Mouse (Mus musculus) heart, adult 18-20 months (tissue): ENCODE measurements around the gene Prcd. TPM values are rescaled to one million over a fixed set of nuclear protein-coding genes. Genes with fewer than 3 reads are reported as not detected.
A peak's percentile ranks its signal among the peaks of the same experiment; 100 is the strongest.
"Not testable (repeated sequence)": the region's sequence is repeated elsewhere in the genome, so short reads cannot be mapped to it uniquely, and the experiment has no call there.

Source experiments
- DNase-seq, 2 experiments: peaks; one replicate each; pipeline ENCODE4 v3.0.0; 2021 to 2022; ENCODE audit warnings: mixed read lengths in 1 of 2
- total RNA-seq, 2 experiments: library from RNA; stranded (reverse); gene quantifications; 2 replicates each; pipeline ENCODE4 v1.2.3; 2021

Prcd gene
- total RNA-seq, 2 experiments from 2014 or later, result 0.62 to 1.6 TPM

DNA sequence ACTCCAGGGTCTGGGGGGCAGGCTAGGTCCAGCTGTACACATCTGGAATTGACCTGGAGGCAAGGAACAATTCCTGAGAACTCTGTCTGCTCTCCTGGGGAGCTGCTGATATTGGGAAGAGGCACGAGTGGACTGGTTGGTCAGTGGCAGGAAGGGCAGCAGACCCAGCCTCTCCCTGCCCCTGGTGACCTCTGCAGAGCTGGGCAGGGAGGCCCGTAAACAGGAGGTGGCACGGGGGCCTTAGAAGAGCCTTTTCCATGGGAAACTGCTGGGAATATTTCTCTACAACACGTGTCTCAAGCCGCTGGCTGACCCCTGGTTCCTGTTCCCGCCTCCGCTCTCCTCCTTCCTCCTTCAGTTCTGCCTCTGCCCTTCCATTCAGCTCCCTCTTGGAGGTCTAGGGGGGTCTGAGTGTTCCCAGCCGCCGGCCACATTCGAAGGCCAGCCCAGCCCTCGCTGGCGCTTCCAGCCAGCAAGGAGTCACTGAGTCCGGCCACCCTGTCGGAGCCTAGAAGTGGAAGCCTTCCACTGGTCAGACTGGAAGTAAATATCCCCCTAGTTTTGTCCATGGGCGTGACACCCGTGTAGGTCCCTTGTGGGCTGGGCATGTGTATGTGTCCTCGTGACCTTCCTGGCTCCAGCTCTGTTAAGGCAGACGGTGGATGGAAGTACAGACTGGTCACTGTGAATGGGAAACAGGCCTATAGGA, 5.0 kb upstream of the Prcd start:
- DNase-seq, result peak; percentile 80 to 89

DNA sequence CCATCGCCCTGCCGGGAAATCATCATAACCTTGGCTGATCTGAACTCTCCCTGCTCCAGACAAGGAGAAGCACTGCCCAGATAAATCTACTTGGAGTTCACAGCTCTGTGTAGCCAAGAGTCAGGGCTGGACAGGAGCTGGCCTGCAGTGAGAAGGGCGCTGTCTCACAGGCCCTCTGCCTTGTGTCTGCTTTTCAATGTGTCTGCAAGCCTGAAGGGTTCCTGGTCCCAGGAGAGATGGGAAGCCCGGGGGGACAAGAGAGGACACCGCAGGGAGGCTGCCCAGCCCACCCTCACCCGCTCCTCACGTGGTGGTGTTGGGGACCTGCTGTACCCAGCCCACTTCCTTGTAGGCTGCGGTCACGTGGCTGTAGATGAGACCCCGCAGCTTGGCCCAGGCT, 4.4 kb upstream of the Prcd start:
- no peak for DNase-seq

DNA sequence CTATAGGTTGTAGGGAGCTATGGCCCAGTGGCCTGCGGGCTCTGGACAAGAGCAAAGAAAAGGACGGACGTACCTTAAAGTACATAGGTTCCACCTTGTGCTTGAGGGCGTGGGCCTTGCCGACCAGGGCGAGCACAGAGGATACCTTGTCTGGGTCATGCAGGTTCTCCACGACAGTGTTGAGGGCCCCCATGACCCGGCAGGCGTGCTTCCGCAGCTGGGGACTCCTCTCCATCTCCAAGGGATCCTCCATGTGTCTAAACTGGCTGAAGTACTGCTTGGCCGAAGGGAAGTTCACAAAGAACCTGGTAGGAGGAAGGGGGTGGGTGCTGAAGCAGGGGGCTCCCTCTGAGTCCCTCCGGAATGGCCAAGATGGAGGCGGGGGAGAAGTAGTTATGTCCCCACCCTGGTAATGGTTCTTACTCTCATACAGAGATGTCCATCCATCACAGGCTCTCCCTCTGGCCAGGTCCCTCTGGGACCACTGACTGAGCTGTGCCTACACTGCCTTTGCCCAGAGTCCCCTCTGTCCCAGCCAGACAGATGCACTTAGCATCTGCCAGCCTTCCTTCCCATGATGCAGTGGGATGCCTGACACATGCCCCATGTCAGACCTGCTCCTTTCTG, 3.5 kb upstream of the Prcd start:
- DNase-seq, result no peak

DNA sequence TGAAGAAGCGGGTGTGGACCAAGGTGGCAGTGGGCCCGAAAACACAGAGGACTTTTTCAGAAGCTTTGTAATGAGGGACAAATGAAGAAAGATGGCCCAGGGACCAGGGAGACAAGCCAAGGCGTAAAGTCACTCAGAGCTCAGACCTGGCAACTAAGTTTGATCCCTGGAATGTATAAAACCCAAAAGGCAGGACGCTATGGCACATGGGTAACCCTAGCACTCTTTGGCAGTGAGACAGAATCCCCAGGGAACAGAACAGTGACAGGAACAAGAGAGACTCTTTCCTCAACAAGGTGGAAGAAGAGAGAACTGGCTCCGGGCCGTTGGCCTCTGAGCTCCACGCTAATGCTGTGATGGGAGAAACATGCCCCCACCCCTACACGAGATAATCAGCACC, 2.5 kb upstream of the Prcd start:
- DNase-seq, result peak in 1 of 2 experiments; percentile 26

DNA sequence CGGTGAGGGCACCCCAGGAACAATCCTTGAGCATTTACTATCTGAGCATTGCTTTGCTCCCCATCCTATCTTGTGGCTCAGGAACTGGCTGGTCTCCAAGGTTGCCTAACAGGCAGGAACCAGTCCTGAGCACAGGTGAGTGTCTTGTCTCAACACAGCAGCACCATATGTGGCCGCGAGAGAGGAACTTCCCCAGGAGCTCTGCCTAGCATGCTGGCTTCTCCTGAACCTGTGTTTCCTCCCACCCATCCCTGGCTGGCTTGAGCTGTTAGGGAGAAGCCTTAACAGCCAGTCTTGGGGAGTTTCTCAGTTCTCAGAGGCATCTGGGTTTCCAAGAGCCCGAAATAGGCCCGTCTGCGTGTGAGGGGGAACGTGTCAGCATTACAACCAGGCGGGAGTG, 2.0 kb upstream of the Prcd start:
- peak in 1 of 2 experiments; percentile 22 for DNase-seq

DNA sequence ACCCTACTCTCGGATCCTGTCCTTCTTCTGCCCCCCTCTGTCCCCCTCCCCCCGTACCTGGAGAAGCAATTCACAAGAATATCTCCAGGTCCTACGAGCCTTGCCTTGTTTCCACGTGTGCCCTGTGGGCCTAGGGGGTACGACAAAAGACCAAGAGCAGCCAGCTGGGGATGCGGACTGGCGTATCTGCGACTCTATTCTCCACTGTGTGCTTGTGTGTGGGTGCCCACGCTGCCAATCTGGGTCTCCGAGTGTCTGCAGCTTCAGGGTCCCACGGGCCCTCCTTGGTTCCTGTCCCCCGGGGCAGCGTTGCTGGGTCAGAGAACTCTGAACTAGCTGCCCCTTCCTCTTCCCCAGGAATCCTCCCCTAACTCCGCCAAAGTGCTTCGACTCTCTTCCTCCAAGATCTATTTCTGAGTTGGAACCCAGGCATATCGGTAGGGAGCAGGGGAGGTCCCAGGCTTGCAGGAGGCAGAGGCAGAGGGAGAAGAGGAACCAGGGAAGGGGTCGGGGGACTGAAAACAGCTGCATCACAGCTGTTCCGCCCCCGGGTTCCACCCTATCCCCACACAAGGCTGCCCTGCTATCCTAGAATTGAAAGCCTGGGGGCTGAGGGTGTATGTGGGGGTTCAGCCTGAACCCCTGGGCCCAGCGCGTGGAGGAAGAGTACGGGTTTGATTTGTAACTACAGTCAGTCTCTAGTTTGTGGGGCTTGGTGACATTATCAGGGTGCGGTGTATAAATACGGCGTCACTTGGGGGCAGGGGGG, 820 bp upstream of the Prcd start:
- no peak for DNase-seq

DNA sequence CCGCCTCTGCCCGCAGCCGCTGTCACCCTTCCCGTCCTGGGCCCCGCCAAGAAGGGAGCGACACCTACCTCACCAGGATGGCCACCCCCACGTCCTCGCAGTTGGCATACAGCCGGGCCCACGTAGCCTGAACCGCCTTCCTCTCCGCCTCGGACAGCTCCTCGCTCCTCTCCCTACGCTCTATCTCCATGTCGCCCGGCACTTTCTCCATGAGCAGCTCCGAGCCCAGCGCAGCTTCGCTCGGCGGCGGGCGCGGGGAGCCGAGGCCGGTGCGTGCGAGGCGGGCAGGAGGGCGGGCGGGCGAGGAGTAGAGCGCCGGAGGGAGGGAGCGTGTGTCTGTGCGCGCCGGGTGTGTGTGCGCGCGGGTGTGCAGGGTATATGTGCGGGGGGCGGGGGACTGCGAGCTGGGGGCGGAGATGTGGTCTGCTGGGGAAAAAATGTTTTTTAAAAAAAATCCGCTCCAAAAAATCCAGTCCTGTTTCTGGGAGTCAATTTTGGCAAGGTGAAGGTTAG, 431 bp downstream of the Prcd start:
- peak; percentile 57 to 68 for DNase-seq

DNA sequence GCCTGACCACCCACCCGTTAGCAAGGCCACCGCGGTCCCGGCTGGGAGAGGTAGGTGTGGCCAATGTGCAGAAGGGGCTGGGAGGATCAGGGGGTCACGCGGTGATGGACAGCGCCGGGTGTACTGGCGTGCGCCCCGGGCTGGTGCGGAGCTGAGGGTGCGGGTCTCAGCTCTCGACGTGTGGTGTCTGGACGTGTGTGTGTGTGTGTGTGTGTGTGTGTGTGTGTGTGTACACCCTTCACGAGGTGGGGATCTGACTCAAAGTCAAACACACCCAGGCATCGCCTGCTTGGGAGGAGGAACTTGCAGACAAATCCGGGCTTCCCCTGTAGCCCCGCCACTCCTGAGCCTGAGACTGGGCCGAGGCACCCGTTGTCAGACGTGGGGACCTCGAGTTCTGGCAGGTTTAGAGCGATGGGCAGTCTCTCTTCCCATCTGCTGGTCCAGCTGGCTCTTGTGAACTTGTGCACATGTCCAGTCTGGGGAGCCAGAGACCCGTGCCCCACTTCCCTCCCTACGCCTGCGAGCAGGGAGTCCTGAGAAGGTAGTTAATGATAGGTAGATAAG, 1.0 kb downstream of the Prcd start, which contains the start of gene Cygb:
Gene Cygb (minus strand): TSS at position 59 of the 567 bp plus-strand sequence.
- peak; percentile 70 to 72 for DNase-seq

DNA sequence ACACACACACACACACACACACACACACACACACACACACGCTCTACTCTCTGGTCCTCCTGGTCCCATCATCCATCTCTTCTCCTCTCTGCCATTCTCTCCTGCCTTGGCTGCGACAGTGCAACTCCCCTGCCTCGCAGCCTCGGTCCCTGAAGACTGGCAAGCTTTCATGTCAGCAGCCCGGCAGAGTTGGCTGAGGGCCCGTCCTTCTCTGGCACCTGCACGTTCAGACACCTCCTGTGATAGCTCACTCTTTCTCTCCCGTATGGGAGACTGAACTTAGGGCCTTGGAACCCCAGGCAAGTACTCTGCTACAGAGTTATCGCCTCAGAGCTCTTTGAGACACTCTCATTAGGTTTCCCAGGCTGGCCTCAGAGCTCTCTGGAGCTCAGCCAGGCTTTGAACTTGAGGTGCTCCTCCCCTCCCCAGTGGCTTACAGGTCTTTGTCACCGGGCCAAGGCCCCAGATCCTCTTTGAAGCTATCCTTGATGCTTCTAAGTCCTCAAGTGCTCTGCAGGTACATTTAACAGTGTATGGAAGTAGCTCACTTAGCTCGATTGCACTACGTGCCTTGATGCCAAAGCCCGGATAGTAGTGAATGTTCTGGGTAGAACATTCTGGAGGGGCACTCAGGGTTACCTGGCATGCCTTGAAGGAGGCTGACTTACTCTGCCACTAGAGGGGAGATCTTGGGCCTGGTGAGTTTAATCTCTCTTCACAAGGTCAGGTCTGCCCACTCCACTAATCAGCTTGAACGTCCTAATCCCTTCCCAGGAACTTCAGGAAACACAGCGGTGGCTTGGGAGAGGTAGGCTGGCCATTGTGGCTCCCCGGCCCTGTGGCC, 3.2 kb downstream of the Prcd start:
- peak in 1 of 2 experiments; percentile 48 for DNase-seq

DNA sequence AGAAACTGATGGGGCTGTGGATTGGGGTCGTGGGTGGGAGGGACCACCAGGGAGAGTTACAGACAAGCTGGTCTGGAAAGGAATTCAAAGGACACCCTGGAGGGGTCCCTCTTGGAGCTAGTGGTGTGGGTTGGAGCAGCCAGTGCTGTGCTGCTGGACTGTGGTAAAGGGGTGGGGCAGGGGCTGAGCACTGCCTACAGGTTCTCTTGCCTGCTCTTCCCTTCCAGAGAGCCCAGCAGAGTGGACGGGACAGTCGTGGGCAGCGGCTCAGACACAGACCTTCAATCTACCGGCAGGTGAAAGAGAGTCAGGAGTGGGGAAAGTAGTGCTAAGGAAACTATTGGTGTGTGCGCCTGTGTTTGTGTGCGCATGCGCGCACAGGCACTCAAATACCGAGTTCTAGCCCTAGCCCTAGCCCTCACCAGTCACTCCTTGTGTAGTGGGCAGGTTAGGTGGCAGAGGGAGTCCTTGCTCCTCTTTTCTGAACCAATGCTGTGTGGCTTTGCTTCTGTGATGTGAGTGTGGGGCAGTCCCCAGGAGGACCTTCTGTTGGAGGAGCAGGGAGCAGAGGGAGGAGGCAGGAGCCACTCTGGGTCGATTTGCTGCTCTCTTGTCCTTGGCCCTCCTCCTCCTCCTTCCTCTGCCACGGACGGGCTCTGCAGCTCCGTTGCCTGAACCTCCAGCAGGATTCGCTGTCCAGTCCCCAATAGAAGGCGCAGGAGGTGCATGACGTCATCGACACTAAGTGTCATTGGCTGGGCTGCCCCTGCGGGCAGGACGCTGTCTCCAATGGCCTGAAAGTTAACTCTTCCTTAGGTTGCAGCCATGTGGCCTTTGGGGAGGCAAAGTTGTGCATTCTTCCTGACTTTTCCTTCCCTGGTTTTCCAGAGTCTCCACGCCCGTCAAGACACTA, 4.2 kb downstream of the Prcd start:
- peak; percentile 94 to 98 for DNase-seq

DNA sequence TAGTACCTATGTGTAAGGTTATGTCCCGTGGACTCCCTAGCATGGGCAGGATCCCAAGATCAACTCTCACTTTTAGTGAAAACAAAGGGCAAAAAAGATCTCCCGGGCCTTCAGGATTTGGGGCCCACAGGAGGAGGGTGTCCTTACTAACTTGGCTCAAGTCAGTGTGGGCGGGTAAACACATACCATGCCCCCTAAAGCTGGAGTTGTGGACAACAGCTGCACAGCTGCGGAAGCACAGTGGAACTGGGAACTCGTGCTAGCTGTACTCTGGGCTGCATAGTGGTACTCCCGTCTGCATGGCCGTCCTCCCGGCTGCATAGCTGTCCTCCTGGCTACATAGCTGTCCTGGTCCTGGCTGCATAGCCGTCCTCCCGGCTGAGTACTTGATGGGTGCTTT, 4.9 kb downstream of the Prcd start:
- no peak for DNase-seq

DNA sequence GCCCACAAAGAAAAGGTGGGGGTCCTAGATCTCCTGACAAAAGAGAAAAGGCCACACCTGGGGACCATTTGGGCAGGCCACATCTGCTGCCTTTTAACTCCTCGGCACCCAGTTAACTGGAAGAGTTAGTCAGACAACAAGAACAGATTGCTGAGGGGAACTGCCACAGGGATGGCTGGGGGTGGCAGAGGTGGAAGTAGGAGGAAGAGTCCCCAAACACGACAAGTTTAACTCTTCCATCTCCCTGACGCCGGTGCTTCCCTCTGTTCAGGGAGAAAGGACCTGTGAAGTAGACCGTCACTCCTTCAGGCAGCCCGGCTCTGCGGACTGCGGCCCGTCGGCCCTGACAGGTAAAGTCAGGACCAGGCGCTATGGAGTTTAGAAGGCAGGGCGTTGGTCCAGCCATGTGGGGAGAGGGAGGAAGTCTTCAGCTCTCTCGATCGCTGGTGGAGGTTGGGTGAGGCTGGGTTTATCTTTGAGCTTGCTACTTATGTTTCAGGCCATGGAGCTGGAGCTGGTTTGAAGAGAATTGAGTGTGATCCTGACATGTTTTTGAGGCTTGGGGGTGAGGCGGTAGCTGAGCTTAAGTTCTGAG, 5.8 kb downstream of the Prcd start:
- no peak for DNase-seq

DNA sequence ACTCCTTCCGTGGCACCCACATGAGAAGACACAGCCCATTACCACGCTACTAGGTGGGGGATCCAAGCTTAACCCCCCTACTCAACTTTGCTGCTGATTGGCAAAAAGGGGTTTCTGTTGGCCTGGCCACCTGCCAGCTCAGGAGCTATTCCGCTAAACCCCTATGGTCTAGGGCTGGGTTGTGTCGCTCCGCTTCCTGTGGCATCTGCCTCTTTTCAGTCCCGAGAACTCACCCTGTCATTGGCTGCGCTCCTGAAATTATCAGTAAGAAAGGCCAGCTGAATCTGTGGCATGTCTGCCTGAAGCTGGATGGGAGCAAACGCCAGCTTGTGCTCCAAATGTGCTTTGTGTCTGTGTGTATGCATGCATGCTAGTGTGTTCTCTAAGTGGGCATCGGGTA, 6.8 kb downstream of the Prcd start:
- DNase-seq, result no peak

DNA sequence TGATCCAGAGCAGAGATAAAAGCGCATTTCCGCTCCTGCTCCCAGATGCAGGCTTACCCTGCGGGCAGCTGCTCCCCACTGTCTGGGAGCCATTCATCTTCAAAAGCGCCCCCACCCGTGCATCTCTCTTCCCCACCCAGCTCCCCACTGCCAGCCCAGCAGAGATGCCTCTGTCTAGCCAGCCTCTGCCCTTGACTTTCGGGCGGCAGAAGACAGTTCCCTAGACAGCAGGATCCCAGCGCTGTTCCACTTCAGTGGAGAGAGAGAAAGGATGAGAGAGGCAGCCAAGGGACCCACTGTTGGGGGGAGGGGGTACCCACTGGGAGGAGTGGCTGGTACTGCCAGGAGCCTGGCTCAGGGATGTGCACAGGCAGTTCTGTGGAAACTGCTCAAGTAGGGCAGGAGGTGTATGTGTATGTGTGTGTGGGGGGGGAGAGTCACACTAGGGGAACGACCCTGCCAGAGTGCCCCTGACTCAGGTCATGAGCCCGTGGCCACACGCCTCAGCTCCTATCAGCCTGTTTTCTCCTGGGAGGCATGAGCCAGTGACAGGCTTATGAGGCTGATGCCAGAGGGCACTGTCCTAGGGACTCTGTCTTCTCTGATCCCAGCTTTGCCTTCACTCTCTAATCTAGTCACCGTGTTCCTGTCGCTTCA, 8.1 kb downstream of the Prcd start:
- no peak for DNase-seq

DNA sequence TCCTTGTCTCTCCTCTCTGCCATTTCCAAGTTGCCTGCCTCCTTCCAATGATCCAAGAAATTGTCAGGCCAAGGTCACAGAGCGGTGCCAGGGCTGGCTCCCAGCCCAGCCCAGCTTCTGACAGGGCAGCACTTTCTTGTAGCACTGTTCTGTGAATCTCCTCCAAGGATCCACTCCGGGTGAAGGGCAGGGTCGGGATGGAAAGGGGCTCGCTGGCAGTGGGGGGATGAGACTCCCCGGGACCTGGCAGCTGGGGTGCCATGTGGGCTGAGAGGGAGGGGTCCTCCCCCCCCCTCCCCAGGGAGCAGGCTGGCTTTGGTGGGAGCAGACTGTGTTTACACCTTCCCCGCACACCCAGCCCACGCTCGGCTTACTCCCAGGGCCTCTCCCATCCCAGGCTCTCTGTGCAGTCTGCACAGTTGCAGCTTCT, 8.6 kb downstream of the Prcd start:
- no peak for DNase-seq

DNA sequence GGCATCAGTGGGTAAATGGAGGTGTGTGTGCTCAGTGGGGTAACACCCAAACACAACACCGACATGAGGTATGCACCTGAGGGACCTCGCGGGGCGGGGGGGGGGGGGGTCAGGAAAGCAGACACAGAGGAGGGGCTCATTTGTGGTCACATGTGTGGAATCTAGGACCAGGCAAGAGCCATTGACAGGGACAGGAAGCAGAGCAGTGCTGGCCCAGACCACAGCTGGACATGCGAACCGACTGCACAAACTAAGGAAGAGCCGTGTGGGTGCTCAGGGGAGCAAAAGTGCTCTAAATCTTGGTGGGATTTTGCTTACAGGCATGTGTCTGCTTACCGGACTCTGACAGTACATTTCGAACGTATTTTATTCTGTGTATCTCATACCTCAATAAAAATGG, 12.0 kb downstream of the Prcd start:
- no peak for DNase-seq

DNA sequence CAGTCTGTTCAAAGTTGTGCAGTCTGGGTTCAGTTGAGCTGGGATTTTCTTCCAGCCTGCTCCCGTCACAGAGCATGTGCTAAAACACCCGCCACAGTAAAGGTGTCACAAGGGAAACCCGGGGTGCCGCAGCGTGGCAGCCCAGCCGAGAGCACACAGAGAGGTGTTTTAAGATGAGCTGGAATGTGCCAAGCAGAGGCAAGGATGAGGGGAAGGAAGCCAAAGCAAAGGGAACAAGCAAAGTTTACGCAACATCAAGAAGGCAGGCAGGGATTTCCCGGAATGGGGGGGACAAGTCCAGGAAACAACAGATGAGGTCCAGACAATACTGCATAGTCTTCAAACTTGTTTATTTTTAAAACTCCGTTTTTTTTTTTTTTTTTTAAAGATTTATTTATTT, 13.2 kb downstream of the Prcd start:
- peak; percentile 72 to 76 for DNase-seq

DNA sequence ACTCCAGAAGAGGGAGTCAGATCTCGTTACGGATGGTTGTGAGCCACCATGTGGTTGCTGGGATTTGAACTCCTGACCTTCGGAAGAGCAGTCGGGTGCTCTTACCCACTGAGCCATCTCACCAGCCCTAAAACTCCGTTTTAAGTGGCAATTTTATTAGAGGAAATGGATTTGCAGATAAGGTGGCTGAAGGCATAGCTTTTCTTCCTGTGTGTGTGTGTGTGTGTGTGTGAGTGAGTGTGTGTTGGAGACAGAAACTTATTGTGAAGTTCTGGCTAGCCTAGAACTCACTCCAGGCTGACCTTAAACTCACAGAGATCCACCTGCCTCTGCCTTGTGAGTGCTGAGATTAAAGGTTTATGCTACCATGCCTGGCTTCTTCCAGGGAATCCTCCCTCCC, 13.7 kb downstream of the Prcd start:
- not testable (repeated sequence) for DNase-seq

DNA sequence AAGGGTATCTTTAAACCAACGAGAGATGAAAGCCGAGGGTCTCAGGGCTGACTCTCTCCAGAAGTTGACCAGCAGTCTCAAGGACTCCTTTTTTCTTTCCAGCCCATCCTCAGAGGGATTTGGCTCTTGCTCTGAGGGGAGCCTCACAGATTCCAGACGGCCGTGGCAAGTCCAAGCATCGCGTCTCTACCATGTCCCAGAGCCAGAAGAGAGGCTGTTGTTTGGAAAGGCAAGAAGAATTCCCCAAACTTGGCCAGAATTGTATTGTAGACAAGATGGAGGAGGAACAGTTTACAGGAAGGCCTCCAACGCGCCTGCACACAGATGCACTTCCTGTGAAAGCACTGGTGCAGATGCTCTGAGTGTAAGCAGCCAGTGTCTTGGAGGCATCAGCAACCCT, 14.6 kb downstream of the Prcd start:
- DNase-seq, result no peak
